ENCODE assay signal across 8 mouse cellular contexts in genomic region chr10:112163168-112163766, GRCm38 (mm10). TPM values are rescaled to one million over a fixed set of nuclear protein-coding genes. Genes with fewer than 3 reads are reported as not detected.
DNase-seq lines count a peak whose midpoint lies in the region; ATAC-seq and TF ChIP-seq lines count a peak whose summit lies in the region.

Gene Caps2 (plus strand): TSS chr10:112163621.

- H3K9me3 ChIP-seq in liver, embryonic 11.5 days (ENCODE audit: control insufficient read depth, low read length) = no peaks in the 10 kb centered on the region
- no peaks in the 10 kb centered on the region for H3K9me3 ChIP-seq in liver, postnatal 0 days (ENCODE audit: low read length)
- no peaks in the 10 kb centered on the region for H3K9me3 ChIP-seq in embryonic facial prominence, embryonic 11.5 days (replicated peaks; ENCODE audit: control insufficient read depth, low read length)

- H3K4me3 ChIP-seq in liver, embryonic 11.5 days (ENCODE audit: low read depth, low read length) = no peak within 1 kb of the TSS
- no peak within 1 kb of the TSS for H3K4me3 ChIP-seq in liver, postnatal 0 days (ENCODE audit: low read depth, low read length)
- no peak within 1 kb of the TSS for H3K4me3 ChIP-seq in embryonic facial prominence, embryonic 11.5 days (ENCODE audit: low read depth, low read length)

- H3K9ac ChIP-seq in liver, embryonic 11.5 days (ENCODE audit: low read depth, low read length) = no peak within 1 kb of the TSS
- H3K9ac ChIP-seq in liver, postnatal 0 days (replicated peaks) = no peak within 1 kb of the TSS
- peak within 1 kb of the TSS; percentile 39 for H3K9ac ChIP-seq in embryonic facial prominence, embryonic 11.5 days (replicated peaks; ENCODE audit: low read length)

- peak within 1 kb of the TSS; percentile 20 for H3K4me2 ChIP-seq in liver, embryonic 11.5 days
- H3K4me2 ChIP-seq in liver, postnatal 0 days (ENCODE audit: low read depth, low read length) = no peak within 1 kb of the TSS
- H3K4me2 ChIP-seq in embryonic facial prominence, embryonic 11.5 days (ENCODE audit: low read depth, low read length) = peak within 1 kb of the TSS; percentile 19

- no peaks in the 10 kb centered on the region for H3K36me3 ChIP-seq in liver, embryonic 11.5 days (ENCODE audit: control insufficient read depth, insufficient read depth, low read length)
- H3K36me3 ChIP-seq in liver, postnatal 0 days (replicated peaks; ENCODE audit: insufficient read depth, low read length) = no peaks in the 10 kb centered on the region
- H3K36me3 ChIP-seq in embryonic facial prominence, embryonic 11.5 days (replicated peaks; ENCODE audit: control insufficient read depth, insufficient read depth, low read depth, low read length) = no peaks in the 10 kb centered on the region

- no peak for TF ChIP-seq CTCF in liver, postnatal 0 days (IDR thresholded peaks at IDR 0.05; ENCODE audit: low read depth)

- no peak within 1 kb of the TSS for H3K27ac ChIP-seq in liver, embryonic 11.5 days (ENCODE audit: low read depth, low read length)
- H3K27ac ChIP-seq in liver, postnatal 0 days (ENCODE audit: low read depth) = no peak within 1 kb of the TSS
- no peak within 1 kb of the TSS for H3K27ac ChIP-seq in embryonic facial prominence, embryonic 11.5 days (replicated peaks; ENCODE audit: low read depth, low read length)

- H3K27me3 ChIP-seq in liver, embryonic 11.5 days (replicated peaks; ENCODE audit: control insufficient read depth, insufficient read depth, low read length) = no peaks in the 10 kb centered on the region
- no peaks in the 10 kb centered on the region for H3K27me3 ChIP-seq in liver, postnatal 0 days (ENCODE audit: insufficient read depth, low read length)
- no peaks in the 10 kb centered on the region for H3K27me3 ChIP-seq in embryonic facial prominence, embryonic 11.5 days (ENCODE audit: control insufficient read depth, insufficient read depth, low read length)

- H3K4me1 ChIP-seq in liver, embryonic 11.5 days (replicated peaks; ENCODE audit: control insufficient read depth, insufficient read depth, low read length) = no peaks in the 10 kb centered on the region
- no peaks in the 10 kb centered on the region for H3K4me1 ChIP-seq in liver, postnatal 0 days (ENCODE audit: insufficient read depth)
- no peaks in the 10 kb centered on the region for H3K4me1 ChIP-seq in embryonic facial prominence, embryonic 11.5 days (ENCODE audit: control insufficient read depth, insufficient read depth, low read length)

- WGBS in liver, embryonic 11.5 days = 38% methylated on average over 4 of the region's 4 CpGs
- WGBS in liver, postnatal 0 days (ENCODE audit: insufficient replicate concordance) = 32% methylated on average over 4 of the region's 4 CpGs
- WGBS in embryonic facial prominence, embryonic 11.5 days = 31% methylated on average over 4 of the region's 4 CpGs

- peak; percentile 54 for ATAC-seq in liver, embryonic 11.5 days (replicated peaks; ENCODE audit: low FRiP score)
- no peak for ATAC-seq in liver, postnatal 0 days
- ATAC-seq in embryonic facial prominence, embryonic 11.5 days (replicated peaks; ENCODE audit: insufficient number of reproducible peaks, low FRiP score, low TSS enrichment, low read depth) = peak; percentile 78; the same call in 1 of the 2 replicates

- no peak for DNase-seq in liver, embryonic 11.5 days (ENCODE audit: low spot score)
- DNase-seq in liver, postnatal 0 days = no peak
- peak; percentile 72 for DNase-seq in embryonic facial prominence, embryonic 11.5 days (ENCODE audit: low spot score)
- peak; percentile 7 for DNase-seq in kidney, adult 18-20 months
- DNase-seq in lung, postnatal 36 days = peak; percentile 25
- peak; percentile 57 for DNase-seq in yolk sac, embryonic 10.5 days (ENCODE audit: low spot score)
- DNase-seq in urinary bladder, postnatal 25 days (ENCODE audit: low spot score) = no peak
- DNase-seq in thymus, postnatal 10 days (ENCODE audit: low spot score in 2 of 2) = no peak

- TF ChIP-seq EP300 in liver, postnatal 0 days (IDR thresholded peaks at IDR 0.05; ENCODE audit: low read depth) = no peak

RNA-seq across cellular contexts. Expression of gene Caps2, which starts in this region (rescaled TPM):
- not detected in 2 replicates for polyA plus RNA-seq in liver, embryonic 11.5 days (2014; fragmentation: Nextera tagmentation; extraction: Ambion mirVana)
- polyA plus RNA-seq in liver, postnatal 0 days (2015; fragmentation: Nextera tagmentation; extraction: Ambion mirVana) = not detected in 2 replicates
- 0.67 and 0.88 TPM in 2 replicates for polyA plus RNA-seq in embryonic facial prominence, embryonic 11.5 days (2014; fragmentation: Nextera tagmentation; extraction: Ambion mirVana)

Comparison
In these comparisons a context has a peak if more than half of its experiments do, and no peak if none do; other contexts are left out.
1. Peak in ATAC-seq and H3K4me2 ChIP-seq in liver, embryonic 11.5 days; RNA of the gene not detected or under 1 TPM.
2. Peak in DNase-seq, ATAC-seq, H3K9ac ChIP-seq and H3K4me2 ChIP-seq in embryonic facial prominence, embryonic 11.5 days; RNA of the gene not detected or under 1 TPM.
3. DNase-seq: peak in kidney, adult 18-20 months (single experiment), lung, postnatal 36 days (single experiment) and yolk sac, embryonic 10.5 days (single experiment); none in liver, embryonic 11.5 days (single experiment), liver, postnatal 0 days (single experiment), urinary bladder, postnatal 25 days (single experiment) and thymus, postnatal 10 days (0 of 2).